22 mouse cellular contexts compared by ENCODE assay signal in the genomic region with DNA sequence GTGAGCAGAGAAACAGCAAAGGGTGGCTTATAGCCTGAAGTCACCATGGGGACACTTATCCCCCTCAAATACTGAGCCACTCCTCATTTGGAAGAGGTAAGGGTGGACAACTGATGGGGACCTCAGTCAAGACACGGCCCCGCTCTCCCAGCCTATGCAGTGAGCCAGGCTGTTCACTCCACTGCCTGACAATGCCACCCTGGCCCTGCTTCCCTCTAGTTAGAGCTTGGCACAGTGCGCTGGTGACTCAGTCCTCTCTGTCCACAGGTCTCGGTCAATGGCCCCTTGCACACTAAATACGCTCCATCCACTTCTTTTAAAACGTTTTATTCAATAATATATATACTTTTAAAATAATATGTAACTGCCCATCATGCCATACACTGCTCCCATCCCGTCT. TPM values are rescaled to one million over a fixed set of nuclear protein-coding genes. Genes with fewer than 3 reads are reported as not detected.
A peak's percentile ranks its signal among the peaks of the same experiment; 100 is the strongest.
DNase-seq lines count a peak whose midpoint lies in the region; ATAC-seq lines count a peak whose summit lies in the region.
"Had no signal": no experiment of that assay in that cellular context is flagged by ENCODE, and none has a peak within 500 bp of the region (broad histone marks: within the 10 kb centered on the region; RNA-seq: fewer than 3 reads in every experiment).

No protein-coding gene starts in this region.

- no peaks in the 10 kb centered on the region for H3K4me1 ChIP-seq in liver, embryonic 12.5 days
- no peaks in the 10 kb centered on the region for H3K4me1 ChIP-seq in forebrain, embryonic 10.5 days
- no peaks in the 10 kb centered on the region for H3K4me1 ChIP-seq in midbrain, embryonic 10.5 days
- H3K4me1 ChIP-seq: embryonic facial prominence, embryonic 12.5 days; embryonic facial prominence, embryonic 15.5 days; forebrain, embryonic 12.5 days; forebrain, embryonic 15.5 days; hindbrain, embryonic 12.5 days; hindbrain, embryonic 15.5 days had no signal

- no peak overlapping the region for H3K4me2 ChIP-seq in liver, embryonic 12.5 days
- H3K4me2 ChIP-seq: embryonic facial prominence, embryonic 12.5 days; embryonic facial prominence, embryonic 15.5 days; forebrain, embryonic 12.5 days; forebrain, embryonic 15.5 days; heart, embryonic 11.5 days; hindbrain, embryonic 12.5 days; hindbrain, embryonic 15.5 days had no signal

- no peaks in the 10 kb centered on the region for H3K27me3 ChIP-seq in liver, embryonic 12.5 days (replicated peaks)
- no peaks in the 10 kb centered on the region for H3K27me3 ChIP-seq in forebrain, embryonic 10.5 days (ENCODE audit: poor library complexity, severe bottlenecking)
- no peaks in the 10 kb centered on the region for H3K27me3 ChIP-seq in midbrain, embryonic 10.5 days (ENCODE audit: low read depth, poor library complexity, severe bottlenecking)
- H3K27me3 ChIP-seq: embryonic facial prominence, embryonic 12.5 days; embryonic facial prominence, embryonic 15.5 days; forebrain, embryonic 12.5 days; forebrain, embryonic 15.5 days; hindbrain, embryonic 12.5 days; hindbrain, embryonic 15.5 days had no signal

- H3K36me3 ChIP-seq in liver, embryonic 12.5 days = peaks cover 58% of the 10 kb centered on the region
- H3K36me3 ChIP-seq in forebrain, embryonic 10.5 days (replicated peaks) = peaks cover 59% of the 10 kb centered on the region
- H3K36me3 ChIP-seq in midbrain, embryonic 10.5 days = peaks cover 64% of the 10 kb centered on the region

- WGBS in liver, embryonic 12.5 days (ENCODE audit: insufficient replicate concordance) = 79% methylated on average over 7 of the region's 7 CpGs
- WGBS in forebrain, embryonic 10.5 days = 92% methylated on average over 7 of the region's 7 CpGs
- 93% methylated on average over 7 of the region's 7 CpGs for WGBS in midbrain, embryonic 10.5 days

- no peak overlapping the region for H3K4me3 ChIP-seq in liver, embryonic 12.5 days
- H3K4me3 ChIP-seq in forebrain, embryonic 10.5 days = no peak overlapping the region
- H3K4me3 ChIP-seq in midbrain, embryonic 10.5 days = no peak overlapping the region
- H3K4me3 ChIP-seq: embryonic facial prominence, embryonic 12.5 days; embryonic facial prominence, embryonic 15.5 days; forebrain, embryonic 12.5 days; forebrain, embryonic 15.5 days; hindbrain, embryonic 12.5 days; hindbrain, embryonic 15.5 days had no signal

- peak; percentile 78 to 88 for DNase-seq in adrenal gland, adult (ENCODE audit: inconsistent age in 2 of 2, low spot score in 1 of 2)
- DNase-seq in adrenal gland, postnatal 4 days (ENCODE audit: low spot score in 2 of 2) = no peak
- DNase-seq in liver = no peak
- peak; percentile 72 for DNase-seq in adrenal gland, postnatal 25 days
- DNase-seq in forebrain, embryonic 10.5 days (ENCODE audit: extremely low spot score, low spot score) = no peak
- no peak for DNase-seq in midbrain, embryonic 10.5 days (ENCODE audit: low spot score)
- DNase-seq in kidney, postnatal 4 days = no peak
- DNase-seq: cerebellum, adult 11 months; cerebellum, adult 2 months; cerebellum, adult 9-11 months; cerebellum, postnatal 25 days; gastrocnemius, postnatal 25 days; heart, adult 18-20 months had no signal

- ATAC-seq in liver, embryonic 12.5 days = 0 out of 2 replicates have a peak, but pooled peaks have one; percentile 21
- ATAC-seq: activated CD4-positive, CD25-positive, alpha-beta regulatory T cell, adult 4 months; forebrain, embryonic 15.5 days had no signal

- no peak overlapping the region for H3K27ac ChIP-seq in liver, embryonic 12.5 days
- no peak overlapping the region for H3K27ac ChIP-seq in forebrain, embryonic 10.5 days
- no peak overlapping the region for H3K27ac ChIP-seq in midbrain, embryonic 10.5 days (replicated peaks)
- H3K27ac ChIP-seq: embryonic facial prominence, embryonic 12.5 days; embryonic facial prominence, embryonic 15.5 days; forebrain, embryonic 12.5 days; forebrain, embryonic 15.5 days; hindbrain, embryonic 12.5 days; hindbrain, embryonic 15.5 days had no signal

- no peaks in the 10 kb centered on the region for H3K9me3 ChIP-seq in liver, embryonic 12.5 days (replicated peaks)
- H3K9me3 ChIP-seq in forebrain, embryonic 10.5 days = no peaks in the 10 kb centered on the region
- H3K9me3 ChIP-seq in midbrain, embryonic 10.5 days (replicated peaks) = no peaks in the 10 kb centered on the region
- H3K9me3 ChIP-seq: embryonic facial prominence, embryonic 12.5 days; embryonic facial prominence, embryonic 15.5 days; forebrain, embryonic 12.5 days; forebrain, embryonic 15.5 days; hindbrain, embryonic 12.5 days; hindbrain, embryonic 15.5 days had no signal

- H3K9ac ChIP-seq in liver, embryonic 12.5 days = no peak overlapping the region
- H3K9ac ChIP-seq: embryonic facial prominence, embryonic 12.5 days; embryonic facial prominence, embryonic 15.5 days; forebrain, embryonic 12.5 days; forebrain, embryonic 15.5 days; hindbrain, embryonic 12.5 days; hindbrain, embryonic 15.5 days had no signal

RNA-seq across cellular contexts. Expression of a gene that starts 13.0 kb away (rescaled TPM):
- total RNA-seq in adrenal gland, postnatal 4 days (2021) = 10 to 100 TPM; 93.7 to 97.4 TPM
- 44.2 and 45.9 TPM in 2 replicates for polyA plus RNA-seq in liver, embryonic 12.5 days (2016; fragmentation: Nextera tagmentation; extraction: Ambion mirVana)
- 53.1 and 58.0 TPM in 2 replicates for total RNA-seq in adrenal gland, postnatal 25 days (2021)
- polyA plus RNA-seq in forebrain, embryonic 10.5 days (2016; fragmentation: Nextera tagmentation; extraction: Ambion mirVana) = 144 and 146 TPM in 2 replicates
- polyA plus RNA-seq in midbrain, embryonic 10.5 days (2016; fragmentation: Nextera tagmentation; extraction: Ambion mirVana) = 145 and 150 TPM in 2 replicates

RNA-seq across cellular contexts. Expression of a gene that starts 42.2 kb away (rescaled TPM):
- total RNA-seq in adrenal gland, postnatal 4 days (2021) = 10 to 100 TPM; 84.9 to 89.1 TPM
- polyA plus RNA-seq in liver, embryonic 12.5 days (2016; fragmentation: Nextera tagmentation; extraction: Ambion mirVana) = 7.2 and 7.3 TPM in 2 replicates
- 59.6 and 88.3 TPM in 2 replicates for total RNA-seq in adrenal gland, postnatal 25 days (2021)
- 15.2 and 15.9 TPM in 2 replicates for polyA plus RNA-seq in forebrain, embryonic 10.5 days (2016; fragmentation: Nextera tagmentation; extraction: Ambion mirVana)
- polyA plus RNA-seq in midbrain, embryonic 10.5 days (2016; fragmentation: Nextera tagmentation; extraction: Ambion mirVana) = 10.8 and 11.1 TPM in 2 replicates

Comparison
In these comparisons a context has a peak if more than half of its experiments do, and no peak if none do; other contexts are left out.
1. DNase-seq: peak in adrenal gland, adult (2 of 2) and adrenal gland, postnatal 25 days (single experiment); none in adrenal gland, postnatal 4 days (0 of 2), liver (single experiment), forebrain, embryonic 10.5 days (single experiment), midbrain, embryonic 10.5 days (single experiment) and kidney, postnatal 4 days (0 of 2).